Comparison of ENCODE assay signal across 8 mouse cellular contexts in genomic region chr6:53821041-53821501, GRCm38 (mm10). TPM values are rescaled to one million over a fixed set of nuclear protein-coding genes. Genes with fewer than 3 reads are reported as not detected.
DNase-seq lines count a peak whose midpoint lies in the region; ATAC-seq lines count a peak whose summit lies in the region.

No protein-coding gene starts in this region.

- intact Hi-C loops in left cerebral cortex, postnatal 36 days (cut with DNase I) = loop anchor here (5.0 kb wide), 1 partner anchor 36 kb away; no protein-coding TSS in a partner anchor
- intact Hi-C loops in left cerebral cortex, postnatal 4 days (cut with DNase I) = no loop called here
- intact Hi-C loops in heart, postnatal 10 days (cut with DNase I) = loop anchor here (5.0 kb wide), 1 partner anchor 51 kb away; no protein-coding TSS in a partner anchor

- peaks cover 33% of the 10 kb centered on the region for H3K4me1 ChIP-seq in embryonic facial prominence, embryonic 14.5 days (ENCODE audit: control insufficient read depth, insufficient read depth, low read length)
- no peaks in the 10 kb centered on the region; the same call in 1 of the 2 replicates for H3K4me1 ChIP-seq in liver, embryonic 16.5 days (ENCODE audit: control insufficient read depth, low read depth, low read length)
- peaks cover 23% of the 10 kb centered on the region for H3K4me1 ChIP-seq in stomach, embryonic 15.5 days

- H3K36me3 ChIP-seq in embryonic facial prominence, embryonic 14.5 days (ENCODE audit: control insufficient read depth, insufficient read depth, low read length) = 0 out of 2 replicates have a peak, but pooled peaks cover 5% of the 10 kb centered on the region
- no peaks in the 10 kb centered on the region for H3K36me3 ChIP-seq in liver, embryonic 16.5 days (ENCODE audit: control insufficient read depth, insufficient read depth)
- H3K36me3 ChIP-seq in stomach, embryonic 15.5 days = no peaks in the 10 kb centered on the region

- H3K4me3 ChIP-seq in embryonic facial prominence, embryonic 14.5 days (ENCODE audit: low read depth, low read length) = peak overlapping the region; percentile 59
- peak overlapping the region; percentile 42 for H3K4me3 ChIP-seq in liver, embryonic 16.5 days (ENCODE audit: low read depth, low read length)
- peak overlapping the region; percentile 57 for H3K4me3 ChIP-seq in stomach, embryonic 15.5 days (replicated peaks)

- peak overlapping the region; percentile 95 for H3K27ac ChIP-seq in embryonic facial prominence, embryonic 14.5 days (replicated peaks; ENCODE audit: low read depth, low read length)
- no peak overlapping the region for H3K27ac ChIP-seq in liver, embryonic 16.5 days (ENCODE audit: low read length)
- H3K27ac ChIP-seq in stomach, embryonic 15.5 days = peak overlapping the region; percentile 96

- peak overlapping the region; percentile 92 for H3K4me2 ChIP-seq in embryonic facial prominence, embryonic 14.5 days (ENCODE audit: low read depth, low read length)
- H3K4me2 ChIP-seq in liver, embryonic 16.5 days (ENCODE audit: low read depth, low read length) = peak overlapping the region; percentile 59
- H3K4me2 ChIP-seq in stomach, embryonic 15.5 days = peak overlapping the region; percentile 83

- WGBS in embryonic facial prominence, embryonic 14.5 days = 1% methylated on average over 18 of the region's 18 CpGs
- 5% methylated on average over 18 of the region's 18 CpGs for whole genome bisulfite sequencing in liver, embryonic 16.5 days (ENCODE audit: insufficient replicate concordance)
- WGBS in stomach, embryonic 15.5 days = 4% methylated on average over 18 of the region's 18 CpGs

- ATAC-seq in embryonic facial prominence, embryonic 14.5 days (ENCODE audit: low read depth) = no peak; the same call in 1 of the 2 replicates
- no peak for ATAC-seq in liver, embryonic 16.5 days (ENCODE audit: low read depth)
- ATAC-seq in stomach, embryonic 15.5 days (ENCODE audit: insufficient read depth, low FRiP score, low read depth) = no peak

- peak; percentile 7 to 16 for DNase-seq in left cerebral cortex, postnatal 36 days (ENCODE audit: low spot score in 2 of 2)
- no peak for DNase-seq in left cerebral cortex, postnatal 4 days
- DNase-seq in embryonic facial prominence, embryonic 14.5 days (ENCODE audit: low spot score) = no peak
- DNase-seq in heart, postnatal 10 days = peak; percentile 71 to 73
- DNase-seq in spleen, postnatal 36 days (ENCODE audit: low spot score in 2 of 2) = no peak
- no peak for DNase-seq in left cerebral cortex, adult 11 months (ENCODE audit: low spot score)

- H3K27me3 ChIP-seq in embryonic facial prominence, embryonic 14.5 days (replicated peaks; ENCODE audit: control insufficient read depth, insufficient read depth, low read length) = peaks cover 3% of the 10 kb centered on the region; the same call in 1 of the 2 replicates
- H3K27me3 ChIP-seq in liver, embryonic 16.5 days (ENCODE audit: control insufficient read depth, insufficient read depth, low read depth, low read length) = peaks cover 65% of the 10 kb centered on the region
- peaks cover 22% of the 10 kb centered on the region; the same call in 1 of the 2 replicates for H3K27me3 ChIP-seq in stomach, embryonic 15.5 days (replicated peaks)

- H3K9ac ChIP-seq in embryonic facial prominence, embryonic 14.5 days (ENCODE audit: low read depth, low read length) = peak overlapping the region; percentile 77
- H3K9ac ChIP-seq in liver, embryonic 16.5 days (ENCODE audit: low read depth, low read length) = no peak overlapping the region
- peak overlapping the region; percentile 60; the same call in 1 of the 2 replicates for H3K9ac ChIP-seq in stomach, embryonic 15.5 days

- H3K9me3 ChIP-seq in embryonic facial prominence, embryonic 14.5 days (ENCODE audit: control insufficient read depth, low read length) = no peaks in the 10 kb centered on the region
- no peaks in the 10 kb centered on the region for H3K9me3 ChIP-seq in liver, embryonic 16.5 days (replicated peaks; ENCODE audit: control insufficient read depth, low read length)
- no peaks in the 10 kb centered on the region for H3K9me3 ChIP-seq in stomach, embryonic 15.5 days

RNA-seq across cellular contexts. Expression of gene Tril, which starts 0.4 kb away (rescaled TPM):
- total RNA-seq in left cerebral cortex, postnatal 36 days (2021) = 10 to 100 TPM; 31.5 to 33.4 TPM
- total RNA-seq in left cerebral cortex, postnatal 4 days (2021) = 10 to 100 TPM; 32.0 to 38.3 TPM
- 27.0 and 35.9 TPM in 2 replicates for polyA plus RNA-seq in embryonic facial prominence, embryonic 14.5 days (2014; fragmentation: Nextera tagmentation; extraction: Ambion mirVana)
- 10 to 100 TPM; 14.0 to 14.8 TPM for total RNA-seq in heart, postnatal 10 days (2021)
- polyA plus RNA-seq in liver, embryonic 16.5 days (2015; fragmentation: Nextera tagmentation; extraction: Ambion mirVana) = 0.35 and 0.45 TPM in 2 replicates
- polyA plus RNA-seq in stomach, embryonic 15.5 days (2015; fragmentation: Nextera tagmentation; extraction: Ambion mirVana) = 22.2 and 23.3 TPM in 2 replicates

Comparison
In these comparisons a context has a peak if more than half of its experiments do, and no peak if none do; other contexts are left out.
1. DNase-seq: peak in left cerebral cortex, postnatal 36 days (2 of 2) and heart, postnatal 10 days (2 of 2); none in left cerebral cortex, postnatal 4 days (single experiment), embryonic facial prominence, embryonic 14.5 days (single experiment), spleen, postnatal 36 days (0 of 2) and left cerebral cortex, adult 11 months (single experiment).
2. Peak in every context shown above with its lines, with median percentiles within 50 percentile points of each other: H3K4me2 ChIP-seq and H3K4me3 ChIP-seq.